Mouse (Mus musculus) forebrain, embryonic 14.5 days (tissue): ENCODE results near the gene Olfr59. TPM values are rescaled to one million over a fixed set of nuclear protein-coding genes. Genes with fewer than 3 reads are reported as not detected.

ENCODE experiments used
- ATAC-seq: fragments of 200-750 bp; cut with Nextera tagmentation; 2 replicates; pipeline ENCODE4 v1.8.0; 2017; ENCODE audit warnings: mild to moderate bottlenecking, moderate library complexity
- DNase-seq: peaks from one replicate; pipeline ENCODE4 v3.0.0-alpha.2; 2015; ENCODE audit warnings: low spot score
- H3K27ac ChIP-seq: fragments of 300-500 bp; sonication (generic); 2 replicates; pipeline ENCODE4 v1.5.1; 2014; ENCODE audit warnings: low read depth, mild to moderate bottlenecking, control low read depth, low read length, moderate library complexity
- H3K27me3 ChIP-seq: fragments of 300-500 bp; sonication (generic); replicated peaks from 2 replicates; pipeline ENCODE4 v1.6.1; 2014; ENCODE audit warnings: low read length, control low read depth, mixed read lengths; ENCODE audit not compliant: control insufficient read depth, insufficient read depth
- H3K36me3 ChIP-seq: fragments of 300-500 bp; sonication (generic); 2 replicates; pipeline ENCODE4 v1.6.1; 2014; ENCODE audit warnings: low read length, control low read depth; ENCODE audit not compliant: control insufficient read depth, insufficient read depth
- H3K4me1 ChIP-seq: fragments of 300-500 bp; sonication (generic); 2 replicates; pipeline ENCODE4 v1.6.1; 2014; ENCODE audit warnings: antibody characterized with exemption, low read length, control low read depth; ENCODE audit not compliant: control insufficient read depth, insufficient read depth
- H3K4me2 ChIP-seq: fragments of 300-500 bp; sonication (generic); 2 replicates; pipeline ENCODE4 v1.6.1; 2014; ENCODE audit warnings: mild to moderate bottlenecking, control low read depth, low read length
- H3K4me3 ChIP-seq: fragments of 300-500 bp; sonication (generic); 2 replicates; pipeline ENCODE4 v1.5.1; 2014; ENCODE audit warnings: low read depth, low read length, control low read depth
- H3K9ac ChIP-seq: fragments of 300-500 bp; sonication (generic); 2 replicates; pipeline ENCODE4 v1.6.1; 2014; ENCODE audit warnings: mild to moderate bottlenecking, low read length, control low read depth, moderate library complexity
- H3K9me3 ChIP-seq: fragments of 300-500 bp; sonication (generic); replicated peaks from 2 replicates; pipeline ENCODE4 v1.6.1; 2016; ENCODE audit warnings: low read length, control low read depth, mixed read lengths; ENCODE audit not compliant: control insufficient read depth
- WGBS: fragments of 180-500 bp; shearing (Covaris S2); extraction: QIAGEN DNeasy Blood & Tissue Kit; methylation state at CpG from one replicate; pipeline ENCODE4 v1.1.7; 2014; 5-methylcytosine and 5-hydroxymethylcytosine counted together
- polyA plus RNA-seq: library from polyadenylated mRNA; unstranded; fragments of >200 nt; fragmentation: Nextera tagmentation; extraction: Ambion mirVana; gene quantifications from 2 replicates; pipeline ENCODE4 v1.2.1, GENCODE M21; 2014

Gene Olfr59
- not detected in 2 replicates for polyA plus RNA-seq

- no peak for ATAC-seq
- Histone ChIP-seq H3K4me1 (no peaks in the 10 kb centered on the region), H3K4me2 (no peak within 1 kb of the TSS), H3K36me3 (no peaks in the 10 kb centered on the region), H3K9me3 (peaks cover 4% of the 10 kb centered on the region; the same call in 1 of the 2 replicates), H3K4me3 (no peak within 1 kb of the TSS), H3K9ac (no peak within 1 kb of the TSS), H3K27ac (no peak within 1 kb of the TSS), H3K27me3 (no peaks in the 10 kb centered on the region)
- WGBS: 58% methylated on average over 2 of the region's 2 CpGs
- DNase-seq: no peak
Measured at GRCm38 (mm10) chr11:74283436-74283835, at the start of gene Olfr59. Gene Olfr59, plus strand, starts transcription at chr11:74283736.

DNA sequence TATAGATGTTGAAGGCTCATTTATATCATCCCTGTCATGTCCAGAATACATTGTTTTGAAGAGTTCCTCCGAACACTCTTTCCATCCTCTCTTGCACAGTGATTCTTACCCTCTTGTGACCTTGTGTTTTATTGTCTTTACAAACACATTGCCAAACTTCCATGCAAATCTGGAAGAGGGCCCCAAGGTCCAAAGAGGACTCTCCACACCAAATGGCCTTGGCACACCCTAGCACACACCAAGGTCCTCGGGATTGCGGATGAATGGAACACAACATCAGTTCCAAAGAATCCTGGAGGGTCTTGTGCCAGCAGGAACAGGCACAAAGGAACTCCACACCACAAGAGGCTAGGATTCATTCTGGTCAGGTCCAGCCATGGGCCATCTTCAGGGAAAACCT, 42.3 kb upstream of the Olfr59 start:
- Histone ChIP-seq H3K9ac (no peak overlapping the region), H3K27ac (no peak overlapping the region), H3K36me3 (no peaks in the 10 kb centered on the region), H3K4me1 (no peaks in the 10 kb centered on the region), H3K4me3 (no peak overlapping the region), H3K4me2 (no peak overlapping the region), H3K27me3 (no peaks in the 10 kb centered on the region), H3K9me3 (peaks cover 7% of the 10 kb centered on the region; the same call in 1 of the 2 replicates)
- 90% methylated on average over 3 of the region's 3 CpGs for WGBS
- ATAC-seq (no peak), DNase-seq (no peak)

DNA sequence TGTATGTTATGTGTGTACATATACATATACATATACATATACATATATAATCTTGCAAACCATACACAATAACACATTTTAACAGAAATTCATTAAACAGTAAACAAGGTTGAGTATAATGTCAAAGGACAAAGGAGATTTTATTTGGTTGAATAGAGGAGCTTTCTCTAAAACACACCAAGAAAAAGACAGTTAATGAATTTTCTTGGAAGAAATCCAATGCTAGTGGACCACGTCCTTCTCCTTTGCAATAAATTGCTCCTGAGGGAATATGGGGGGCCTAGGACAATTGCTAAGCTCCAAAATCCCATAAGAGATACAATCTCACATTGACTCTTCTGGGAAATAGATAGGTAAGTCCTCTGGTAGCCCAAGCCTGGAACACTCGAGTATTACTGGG, 24.0 kb upstream of the Olfr59 start, which contains the start of gene Olfr406:
Gene Olfr406 (plus strand): TSS at position 301 of the 400 bp plus-strand sequence.
- H3K27ac ChIP-seq: no peak within 1 kb of the TSS
- no peaks in the 10 kb centered on the region for H3K27me3 ChIP-seq
- DNase-seq (no peak), ATAC-seq (no peak)
- H3K4me2 ChIP-seq: no peak within 1 kb of the TSS
- no peaks in the 10 kb centered on the region for H3K4me1 ChIP-seq
- H3K9me3 ChIP-seq: no peaks in the 10 kb centered on the region
- H3K36me3 ChIP-seq: no peaks in the 10 kb centered on the region
- H3K9ac ChIP-seq: no peak within 1 kb of the TSS
- 58% methylated on average over 2 of the region's 2 CpGs for WGBS
- H3K4me3 ChIP-seq: no peak within 1 kb of the TSS

DNA sequence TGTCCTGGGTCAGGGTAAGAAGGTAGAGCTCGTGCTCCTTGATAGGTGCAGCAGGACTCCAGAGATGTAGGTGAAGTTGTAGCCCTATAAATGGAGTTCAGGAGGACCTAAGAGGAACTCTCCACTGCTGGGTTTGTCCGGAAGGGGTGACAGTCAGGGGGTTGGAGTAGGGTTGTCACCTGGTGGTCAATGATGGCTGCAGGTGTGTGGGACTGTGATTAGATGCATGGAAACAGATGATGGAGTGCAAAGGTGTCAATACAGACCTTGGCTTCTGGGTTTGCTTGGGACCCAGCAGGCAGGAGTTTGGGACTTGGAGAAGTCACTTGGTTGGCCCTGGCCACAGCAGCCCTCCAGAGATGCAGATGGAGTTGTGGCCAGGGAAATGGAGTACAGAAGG, 3.7 kb downstream of the Olfr59 start:
- 73% methylated on average over 2 of the region's 2 CpGs for WGBS
- H3K36me3 ChIP-seq: no peaks in the 10 kb centered on the region

DNA sequence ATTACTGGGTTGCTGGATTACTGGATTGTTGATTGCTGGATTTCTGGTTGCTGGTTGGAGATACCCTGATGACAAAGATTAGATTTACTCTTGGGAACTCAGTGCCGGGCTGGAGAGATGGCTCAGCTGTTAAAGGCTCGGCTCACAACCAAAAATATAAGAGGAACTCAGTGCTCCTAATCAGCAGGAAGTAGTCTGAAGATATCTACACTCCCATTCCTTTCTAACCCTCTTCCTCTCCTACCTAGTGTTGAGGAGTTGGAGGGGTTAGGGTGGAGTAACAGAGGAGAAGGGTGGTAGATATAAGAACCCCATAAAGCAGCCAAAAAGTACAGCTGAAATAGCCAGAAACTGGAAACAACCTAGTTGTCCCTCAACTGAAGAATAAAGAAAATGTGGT, 42.5 kb downstream of the Olfr59 start:
- Histone ChIP-seq H3K4me3 (no peak overlapping the region), H3K9me3 (no peaks in the 10 kb centered on the region)
- 73% methylated on average over 2 of the region's 2 CpGs for WGBS

More for the DNA sequence above, 3.7 kb downstream of the Olfr59 start:
- ATAC-seq (no peak), DNase-seq (no peak)
- Histone ChIP-seq H3K9me3 (no peaks in the 10 kb centered on the region; the same call in 1 of the 2 replicates), H3K27me3 (no peaks in the 10 kb centered on the region), H3K4me2 (no peak overlapping the region), H3K27ac (no peak overlapping the region), H3K9ac (no peak overlapping the region), H3K4me1 (no peaks in the 10 kb centered on the region), H3K4me3 (no peak overlapping the region)

DNA sequence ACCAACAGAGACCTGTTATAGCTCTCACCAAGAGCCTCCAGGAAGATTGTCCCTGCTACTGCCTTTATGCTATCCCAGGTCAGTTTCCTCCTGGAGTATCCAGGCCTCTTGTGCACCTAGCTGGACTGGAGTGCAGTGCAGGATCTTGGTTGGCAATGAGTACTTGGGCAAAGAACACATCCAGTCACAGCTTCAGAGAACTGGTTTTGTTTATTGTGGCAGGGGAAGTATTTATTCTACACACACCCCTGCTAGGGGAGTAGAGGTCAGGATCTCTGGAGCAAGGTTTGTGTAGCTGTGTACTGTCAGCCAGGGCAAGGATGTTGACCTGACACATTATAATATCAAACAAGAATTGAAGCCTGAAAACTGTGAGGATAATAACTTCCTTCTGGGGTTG, 45.2 kb downstream of the Olfr59 start:
- Histone ChIP-seq H3K27me3 (no peaks in the 10 kb centered on the region), H3K36me3 (no peaks in the 10 kb centered on the region), H3K27ac (no peak overlapping the region), H3K4me3 (no peak overlapping the region), H3K9me3 (no peaks in the 10 kb centered on the region), H3K4me2 (no peak overlapping the region), H3K4me1 (no peaks in the 10 kb centered on the region), H3K9ac (no peak overlapping the region)
- ATAC-seq (no peak), DNase-seq (no peak)

More for the DNA sequence above, 42.5 kb downstream of the Olfr59 start:
- Histone ChIP-seq H3K36me3 (no peaks in the 10 kb centered on the region), H3K27me3 (no peaks in the 10 kb centered on the region), H3K4me2 (no peak overlapping the region), H3K27ac (no peak overlapping the region), H3K9ac (no peak overlapping the region), H3K4me1 (no peaks in the 10 kb centered on the region)
- DNase-seq: no peak
- ATAC-seq: no peak

GRCm38 (mm10) chr11:74337931-74338330, 54.4 kb downstream of the Olfr59 start, which contains the start of gene Olfr410:
Gene Olfr410, minus strand, starts transcription at chr11:74338031.
- no peaks in the 10 kb centered on the region for H3K4me1 ChIP-seq
- H3K9me3 ChIP-seq: no peaks in the 10 kb centered on the region
- no peak within 1 kb of the TSS for H3K4me2 ChIP-seq
- WGBS: 84% methylated on average over 6 of the region's 6 CpGs
- no peaks in the 10 kb centered on the region for H3K36me3 ChIP-seq
- H3K9ac ChIP-seq: no peak within 1 kb of the TSS
- no peak within 1 kb of the TSS for H3K4me3 ChIP-seq
- no peak within 1 kb of the TSS for H3K27ac ChIP-seq
- ATAC-seq (no peak), DNase-seq (no peak)
- H3K27me3 ChIP-seq: no peaks in the 10 kb centered on the region

Other genes with a start within 250 kb of the Olfr59 start
- not detected in 2 replicates for gene Olfr139, start 227.2 kb upstream of the Olfr59 start, polyA plus RNA-seq
- not detected in 2 replicates for gene Olfr399, start 227.1 kb upstream of the Olfr59 start, polyA plus RNA-seq
- gene Zfp616, start 213.8 kb upstream of the Olfr59 start, polyA plus RNA-seq: not detected in 2 replicates
- not detected in 2 replicates for gene Olfr401, start 170.0 kb upstream of the Olfr59 start, polyA plus RNA-seq
- not detected in 2 replicates for gene Olfr402, start 130.2 kb upstream of the Olfr59 start, polyA plus RNA-seq
- not detected in 2 replicates for gene Olfr403, start 97.5 kb upstream of the Olfr59 start, polyA plus RNA-seq
- not detected in 2 replicates for gene Olfr43, start 72.4 kb upstream of the Olfr59 start, polyA plus RNA-seq
- gene Olfr406, start 23.9 kb upstream of the Olfr59 start, polyA plus RNA-seq: not detected in 2 replicates
- gene Olfr410, start 54.3 kb downstream of the Olfr59 start, polyA plus RNA-seq: not detected in 2 replicates
- not detected in 2 replicates for gene Olfr411, start 68.9 kb downstream of the Olfr59 start, polyA plus RNA-seq
- gene Olfr412, start 78.3 kb downstream of the Olfr59 start, polyA plus RNA-seq: not detected in 2 replicates